Mouse (Mus musculus) mouse embryonic stem cell (cell line): Measurements from ENCODE around the gene Junb.

ENCODE experiments used
- in situ Hi-C, 2 experiments: fragments of 300-500 bp; cut with MboI; formaldehyde crosslinking; loops; 1 replicate in 1 of 2; 3 replicates in 1 of 2; pipeline ENCODE4 v1.14.3; 2019 to 2020; ENCODE audit warnings: low sequenced_read_pairs in 2 of 2, low pct_unique_long_range_greater_than_20kb in 1 of 2, mixed read lengths in 1 of 2; ENCODE audit not compliant: unreplicated experiment in 1 of 2

Junb gene

GRCm38 (mm10) chr8:84925557-84925956 is 53.0 kb downstream of the Junb start:
- in situ Hi-C loops, result no loop called here
